Mouse (Mus musculus) ovary, postnatal 14 days (tissue): ENCODE measurements around the gene Cnnm3.

Experiments
- DNase-seq: peaks from one replicate; pipeline ENCODE4 v3.0.0; 2022; ENCODE audit warnings: low spot score

Gene Cnnm3

DNA sequence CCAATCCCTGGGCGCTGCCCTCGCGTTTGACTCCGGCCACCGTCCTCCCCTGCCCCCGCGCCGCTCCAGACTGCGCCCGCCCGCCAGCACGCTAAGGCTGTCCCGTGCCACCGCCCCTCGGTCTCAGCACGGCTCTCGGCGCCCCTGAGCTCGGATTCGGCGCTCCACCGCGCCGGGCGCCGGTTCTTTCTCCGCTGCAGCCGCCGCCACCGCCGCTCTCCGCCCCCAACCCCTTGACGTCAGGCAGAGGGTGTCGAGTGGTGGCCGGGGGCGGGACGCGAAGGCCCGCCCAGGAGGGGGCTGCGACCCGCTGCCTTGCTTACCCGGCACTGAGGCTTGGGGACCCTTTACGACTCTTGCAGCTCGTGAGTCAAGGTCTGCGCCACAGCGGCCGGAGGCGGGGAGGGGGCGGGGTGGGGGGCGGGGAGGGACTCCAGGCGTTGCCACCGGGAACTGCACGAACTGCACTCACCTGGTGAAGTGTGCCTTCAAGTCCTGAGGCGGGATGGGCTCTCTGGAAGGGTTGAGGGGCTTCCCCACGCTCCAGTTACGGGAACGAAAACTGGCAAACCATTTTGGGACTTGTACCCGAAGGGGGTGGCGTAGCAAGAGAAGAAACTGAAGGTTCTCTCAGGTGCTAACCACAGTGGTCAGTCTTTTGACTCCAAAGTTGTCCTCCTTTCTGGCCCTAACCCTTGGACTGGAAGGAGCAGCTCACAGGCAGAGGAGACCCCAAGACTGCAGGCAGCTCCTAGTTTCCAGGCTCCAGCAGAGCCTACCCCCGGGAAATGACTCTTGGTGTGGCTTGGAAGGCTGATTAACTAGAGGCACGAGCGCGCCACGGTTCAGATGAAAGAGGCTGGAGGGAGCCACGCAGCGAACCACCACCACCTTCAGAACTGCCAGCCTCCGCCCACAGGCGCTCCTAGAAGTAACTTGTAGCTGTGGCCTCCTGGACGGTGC lies 46.6 kb downstream of the Cnnm3 start, which contains the start of gene Sema4c:
Gene Sema4c (minus strand): TSS at position 319 of the 963 bp plus-strand sequence.
- peak; percentile 72 for DNase-seq

DNA sequence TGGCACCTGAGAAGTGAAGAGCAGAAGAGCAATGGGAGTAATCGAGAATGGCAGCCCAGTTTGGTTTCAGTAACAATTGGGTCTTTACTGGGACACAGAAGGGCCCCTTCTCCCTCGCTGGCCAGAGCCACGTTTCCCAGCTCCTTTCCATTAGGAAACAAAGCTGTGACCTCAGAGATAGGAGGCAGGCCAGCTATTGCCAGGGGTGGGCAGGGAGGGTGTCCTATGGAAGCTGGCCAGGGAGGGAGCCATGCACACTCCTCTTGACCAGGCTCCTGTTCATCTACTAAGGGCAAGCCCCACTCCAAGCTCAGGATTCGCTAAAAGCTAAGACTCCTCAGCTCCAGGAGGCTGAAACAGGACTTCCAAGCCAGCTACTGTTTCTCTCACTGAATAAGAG lies 47.6 kb downstream of the Cnnm3 start:
- no peak for DNase-seq

- DNase-seq, result no peak
These were observed 48.2 kb downstream of the Cnnm3 start for GRCm38 (mm10) chr1:36559888-36560287.

GRCm38 (mm10) chr1:36560903-36561302 lies 49.2 kb downstream of the Cnnm3 start:
- DNase-seq, result no peak

GRCm38 (mm10) chr1:36562388-36562787 lies 50.7 kb downstream of the Cnnm3 start:
- no peak for DNase-seq

- no peak for DNase-seq
These were observed 51.5 kb downstream of the Cnnm3 start for GRCm38 (mm10) chr1:36563197-36563596.

DNA sequence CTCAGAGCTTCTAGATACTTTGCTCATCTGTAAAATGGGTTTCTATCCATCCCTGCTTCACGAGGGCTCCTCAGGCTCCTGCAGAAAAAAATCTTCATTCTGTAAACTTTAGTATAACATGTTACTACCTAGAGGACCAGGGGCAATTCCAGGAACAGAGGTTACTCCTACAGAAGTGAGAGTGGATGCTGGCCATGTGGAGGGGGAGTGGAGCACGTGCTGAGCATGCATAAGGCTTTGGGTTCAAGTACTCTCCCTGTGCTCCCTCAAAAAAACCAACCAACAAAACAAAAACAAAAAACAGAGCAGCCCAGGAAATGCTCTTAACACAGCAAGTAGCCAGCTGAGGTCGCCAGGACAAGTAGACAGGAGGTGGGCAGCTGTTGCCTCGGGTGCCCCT lies 52.0 kb downstream of the Cnnm3 start:
- DNase-seq, result no peak

DNA sequence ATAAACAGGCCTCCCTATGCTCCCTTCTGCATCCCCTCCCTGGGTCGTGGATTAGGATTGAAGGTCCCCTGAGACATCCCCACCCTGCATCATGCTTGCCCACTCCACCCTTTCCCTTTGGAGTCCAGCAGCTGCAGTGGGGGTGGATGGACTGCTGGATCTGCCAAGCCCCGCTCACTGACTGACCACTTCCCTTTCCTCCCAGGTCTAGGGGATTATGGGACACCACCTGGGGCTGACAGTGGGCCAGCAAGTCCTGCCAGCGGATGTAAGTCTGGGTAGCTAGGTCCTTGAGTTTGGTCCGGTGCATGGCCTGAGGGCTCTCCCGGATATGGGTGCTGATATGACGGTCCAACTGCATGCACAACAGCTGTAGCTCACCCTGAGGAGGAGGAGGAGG lies 52.4 kb downstream of the Cnnm3 start:
- DNase-seq, result no peak

DNA sequence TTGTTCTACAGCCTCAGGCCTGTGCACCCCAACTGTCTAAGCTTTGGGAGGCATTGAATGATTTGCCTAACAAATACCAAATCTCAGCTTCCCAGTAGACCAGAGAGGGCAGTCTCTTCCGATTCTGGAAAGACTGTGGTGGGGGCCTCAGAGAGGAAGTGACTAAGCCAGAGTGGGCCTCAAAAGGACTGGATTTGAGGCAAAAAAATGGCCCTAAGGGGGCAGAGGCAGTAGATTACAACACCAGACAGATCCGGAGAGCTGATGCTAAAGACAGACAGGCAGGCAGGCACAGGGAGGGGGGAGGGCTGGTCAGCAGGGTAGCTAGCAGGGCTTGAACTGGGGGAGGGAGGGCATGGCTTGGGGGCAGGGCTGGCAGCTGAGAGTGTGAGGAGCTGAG lies 54.8 kb downstream of the Cnnm3 start:
- DNase-seq, result no peak

DNA sequence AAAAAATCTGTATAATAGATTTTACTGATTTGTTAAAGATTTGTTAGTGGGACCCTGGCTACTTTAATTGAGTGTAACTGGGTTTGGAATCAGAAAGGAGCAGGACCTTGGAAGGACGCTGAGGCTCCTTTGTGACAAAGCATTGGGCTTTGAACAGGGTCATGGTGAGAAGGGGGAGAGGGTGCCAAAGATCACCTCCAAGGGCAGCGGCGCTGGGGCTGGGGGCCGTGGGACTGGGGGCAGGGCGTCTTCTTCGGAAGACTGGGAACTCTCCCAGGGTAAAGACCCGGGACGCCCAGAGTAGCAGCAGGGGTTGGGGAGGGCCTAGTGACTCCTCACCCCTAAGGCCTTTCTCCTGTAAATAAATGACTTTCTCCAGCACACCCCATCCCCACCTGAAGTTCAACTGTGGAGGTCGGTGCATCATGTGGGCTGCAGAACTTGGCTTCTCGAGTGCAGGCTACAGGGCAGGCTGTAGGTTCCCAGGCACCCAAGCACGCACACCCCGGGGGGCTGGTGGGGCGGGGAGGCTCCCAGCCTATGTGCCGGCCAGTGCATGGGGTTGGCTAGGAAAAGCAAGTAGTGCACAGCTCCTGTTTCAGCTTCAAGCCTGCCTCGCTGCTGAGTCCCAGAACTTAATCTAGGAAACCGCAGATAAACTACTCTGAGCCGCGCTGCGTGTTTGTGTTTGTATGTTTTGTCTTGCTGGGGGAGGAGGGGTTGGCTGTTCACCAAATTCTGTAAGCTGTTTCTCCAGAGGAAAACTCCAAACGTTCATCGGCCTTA lies 56.3 kb downstream of the Cnnm3 start:
- DNase-seq, result no peak

- no peak for DNase-seq
These were observed 57.1 kb downstream of the Cnnm3 start for GRCm38 (mm10) chr1:36568776-36569175.

DNA sequence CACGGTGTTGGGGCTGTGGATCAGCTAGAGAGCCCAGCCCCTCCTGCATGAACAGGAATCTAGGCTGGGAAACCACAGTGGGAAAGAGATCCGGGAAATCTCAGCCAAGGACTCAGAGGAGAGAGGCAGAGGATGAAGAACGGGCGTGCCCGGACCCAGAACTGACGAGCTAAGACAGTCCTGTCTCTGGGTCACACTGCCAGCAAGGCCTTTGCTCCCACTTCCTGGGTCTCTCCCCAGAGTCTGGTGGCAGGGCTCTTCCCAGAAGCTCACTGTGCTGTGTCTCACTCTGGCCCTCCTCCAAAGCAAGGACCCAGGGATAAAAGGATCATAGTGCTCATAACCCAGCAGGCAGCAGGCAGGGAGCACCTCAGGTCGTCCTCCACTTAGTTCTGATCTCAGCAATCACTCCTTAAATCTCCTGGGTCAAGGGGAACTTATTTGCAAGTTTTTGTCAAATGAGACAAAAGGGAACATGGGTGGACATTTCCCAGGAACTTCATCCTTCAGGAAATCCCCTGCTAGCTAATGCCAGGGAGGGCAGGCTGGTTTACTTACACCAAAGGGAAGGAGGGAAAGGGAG lies 58.1 kb downstream of the Cnnm3 start:
- DNase-seq, result no peak

- no peak for DNase-seq
These were observed 58.7 kb downstream of the Cnnm3 start for GRCm38 (mm10) chr1:36570320-36570719.

GRCm38 (mm10) chr1:36571627-36572026 lies 60.0 kb downstream of the Cnnm3 start:
- no peak for DNase-seq

- no peak for DNase-seq
These were observed 60.6 kb downstream of the Cnnm3 start for GRCm38 (mm10) chr1:36572140-36572700.

GRCm38 (mm10) chr1:36572709-36573108 lies 61.0 kb downstream of the Cnnm3 start:
- DNase-seq, result no peak

DNA sequence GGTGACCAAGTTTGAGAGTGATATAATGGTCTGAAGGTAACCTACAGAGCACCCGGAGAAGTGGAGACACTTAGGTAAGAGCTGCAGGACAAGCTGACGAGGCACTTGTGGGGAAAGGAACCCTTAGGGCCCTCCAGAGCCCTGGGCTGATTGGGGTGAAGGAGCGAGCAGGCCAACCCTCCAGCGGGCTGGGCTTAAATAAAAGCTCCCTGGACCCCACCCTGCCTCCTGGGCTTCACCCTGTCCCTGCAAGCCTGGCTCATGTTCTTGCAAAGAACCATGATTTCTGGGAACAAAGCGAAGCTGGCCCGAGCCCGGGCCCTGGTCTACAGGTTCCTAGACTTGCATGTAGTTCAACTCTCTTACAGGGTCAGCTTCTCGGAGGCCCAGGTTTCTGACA lies 61.9 kb downstream of the Cnnm3 start:
- DNase-seq, result no peak

DNA sequence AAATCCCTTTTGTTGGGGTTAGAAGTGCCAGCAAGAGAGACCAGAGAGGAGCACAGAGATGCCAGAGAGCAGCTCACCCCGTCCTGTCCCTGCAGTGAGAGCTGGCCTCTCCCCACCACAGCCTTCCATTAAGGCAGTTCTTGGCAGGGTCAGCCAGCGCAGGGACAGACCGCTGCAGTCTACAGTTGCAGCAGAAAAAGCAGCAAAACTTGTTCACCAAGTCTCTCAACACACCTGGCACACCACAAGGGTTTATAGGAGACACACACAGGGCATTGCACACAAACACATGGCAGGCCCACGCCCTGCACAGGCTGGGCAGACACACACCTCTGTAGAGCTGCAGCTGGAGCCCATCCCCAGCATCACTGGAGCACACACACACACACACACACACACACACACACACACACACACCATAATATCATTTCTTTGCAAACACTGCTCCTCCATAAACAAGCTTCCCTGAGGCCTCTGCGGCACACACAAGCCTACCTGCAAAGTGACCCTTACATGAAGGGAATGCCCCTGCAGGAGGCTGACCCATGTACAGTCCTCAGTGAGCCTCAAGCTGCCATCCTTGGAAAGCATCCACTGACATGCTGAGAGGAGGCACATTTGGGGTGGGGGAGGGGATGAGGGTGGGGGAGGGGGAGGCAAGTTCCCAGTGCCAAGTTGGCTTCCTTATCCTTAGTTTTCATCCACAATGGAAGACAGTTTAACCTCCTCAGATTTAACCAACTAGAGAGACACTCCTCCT lies 62.7 kb downstream of the Cnnm3 start:
- no peak for DNase-seq

- no peak for DNase-seq
These were observed 63.7 kb downstream of the Cnnm3 start for GRCm38 (mm10) chr1:36575347-36575746.

DNA sequence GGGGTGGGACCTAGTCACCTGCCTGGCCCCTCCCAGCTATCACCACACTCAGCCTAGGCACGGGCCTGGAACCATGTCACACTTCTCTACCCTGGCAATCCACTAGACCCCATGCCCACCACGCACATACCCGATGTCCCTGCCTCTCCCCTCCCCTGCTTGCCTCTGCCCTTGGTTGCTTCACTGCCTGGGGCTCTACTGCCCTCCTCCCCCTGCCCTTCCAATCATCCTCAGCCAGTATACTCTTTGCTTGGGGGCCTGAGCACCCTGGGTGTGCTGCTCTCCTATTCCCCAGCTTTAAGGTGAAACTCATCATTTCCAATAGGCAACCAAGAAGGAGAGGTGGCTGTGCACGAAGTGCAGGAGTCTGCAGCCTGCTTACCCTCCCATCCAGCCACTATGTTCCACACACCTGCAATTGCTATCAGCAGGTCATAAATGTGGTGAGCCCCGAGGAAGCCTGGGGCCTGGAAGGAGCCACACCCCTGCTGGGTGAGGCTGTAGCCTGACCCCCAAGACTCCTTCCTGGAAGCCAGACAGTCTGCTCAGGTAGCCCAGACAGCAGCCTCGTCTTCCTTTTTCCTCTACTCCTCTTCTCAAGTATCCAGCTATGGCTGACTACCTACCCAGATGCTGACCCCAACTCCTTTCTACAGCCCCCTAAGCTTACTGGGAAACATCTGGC lies 65.5 kb downstream of the Cnnm3 start:
- no peak for DNase-seq
